Mouse (Mus musculus) midbrain, postnatal 0 days (tissue): ENCODE data around the gene Nav3. TPM values are rescaled to one million over a fixed set of nuclear protein-coding genes. Genes with fewer than 3 reads are reported as not detected.
A peak's percentile ranks its signal among the peaks of the same experiment; 100 is the strongest.

Source experiments
- ATAC-seq: fragments of 200-750 bp; cut with Nextera tagmentation; 2 replicates; pipeline ENCODE4 v1.8.0; 2017; ENCODE audit warnings: moderate number of reproducible peaks, mild to moderate bottlenecking, moderate TSS enrichment, moderate library complexity; ENCODE audit not compliant: low FRiP score
- DNase-seq: peaks from one replicate; pipeline ENCODE4 v3.0.0-alpha.2; 2015; ENCODE audit warnings: low spot score
- H3K27ac ChIP-seq: fragments of 300-500 bp; sonication (generic); 2 replicates; pipeline ENCODE4 v1.5.1; 2014; ENCODE audit warnings: low read depth, mild to moderate bottlenecking, low read length, mixed read lengths
- H3K27me3 ChIP-seq: fragments of 300-500 bp; sonication (generic); 2 replicates; pipeline ENCODE4 v1.6.1; 2014; ENCODE audit warnings: low read length, control low read depth, mixed read lengths; ENCODE audit not compliant: insufficient read depth
- H3K36me3 ChIP-seq: fragments of 300-500 bp; sonication (generic); 2 replicates; pipeline ENCODE4 v1.6.1; 2014; ENCODE audit warnings: low read length, control low read depth, mixed read lengths; ENCODE audit not compliant: insufficient read depth
- H3K4me1 ChIP-seq: fragments of 300-500 bp; sonication (generic); 2 replicates; pipeline ENCODE4 v1.6.1; 2014; ENCODE audit warnings: mild to moderate bottlenecking, control low read depth, antibody characterized with exemption, low read length, mixed read lengths; ENCODE audit not compliant: insufficient read depth
- H3K4me2 ChIP-seq: fragments of 300-500 bp; sonication (generic); 2 replicates; pipeline ENCODE4 v1.6.1; 2014; ENCODE audit warnings: low read depth, mild to moderate bottlenecking, low read length, mixed read lengths; ENCODE audit not compliant: poor library complexity, severe bottlenecking
- H3K4me3 ChIP-seq: fragments of 300-500 bp; sonication (generic); 2 replicates; pipeline ENCODE4 v1.5.1; 2014; ENCODE audit warnings: low read depth, mild to moderate bottlenecking, low read length, moderate library complexity
- H3K9ac ChIP-seq: fragments of 300-500 bp; sonication (generic); replicated peaks from 2 replicates; pipeline ENCODE4 v1.6.1; 2014; ENCODE audit warnings: mild to moderate bottlenecking, low read length, moderate library complexity, mixed read lengths; ENCODE audit not compliant: poor library complexity, severe bottlenecking
- H3K9me3 ChIP-seq: fragments of 300-500 bp; sonication (generic); 2 replicates; pipeline ENCODE4 v1.6.1; 2016; ENCODE audit warnings: low read length, control low read depth
- CTCF ChIP-seq: IDR thresholded peaks from 2 replicates; pipeline ENCODE4 v1.5.1; 2016; ENCODE audit warnings: antibody characterized with exemption, mild to moderate bottlenecking
- WGBS: fragments of 180-500 bp; shearing (Covaris S2); extraction: QIAGEN DNeasy Blood & Tissue Kit; methylation state at CpG from one replicate; pipeline ENCODE4 v1.1.7; 2014; 5-methylcytosine and 5-hydroxymethylcytosine counted together
- polyA plus RNA-seq: library from polyadenylated mRNA; unstranded; fragments of >200 nt; fragmentation: Nextera tagmentation; extraction: Ambion mirVana; gene quantifications from 2 replicates; pipeline ENCODE4 v1.2.1, GENCODE M21; 2015
- total RNA-seq: library from RNA; depleted of rRNA; stranded (reverse); fragments of >200 nt; gene quantifications from 2 replicates; pipeline ENCODE4 v1.2.3, GENCODE M21; 2014

Gene Nav3
- total and polyA plus RNA-seq, 2 experiments from 2014 or later = 18.9 to 121 TPM

GRCm38 (mm10) chr10:110352148-110352547 lies 103.9 kb downstream of the Nav3 start:
- Histone ChIP-seq H3K4me2 (no peak overlapping the region), H3K4me1 (no peaks in the 10 kb centered on the region), H3K36me3 (no peaks in the 10 kb centered on the region), H3K27me3 (no peaks in the 10 kb centered on the region), H3K27ac (no peak overlapping the region), H3K9me3 (no peaks in the 10 kb centered on the region), H3K4me3 (no peak overlapping the region), H3K9ac (no peak overlapping the region)
- DNase-seq = no peak
- no peak for TF ChIP-seq CTCF
- 70% methylated on average over 7 of the region's 7 CpGs for WGBS
- ATAC-seq = no peak

GRCm38 (mm10) chr10:110330030-110330429 lies 126.0 kb downstream of the Nav3 start:
- Histone ChIP-seq H3K4me1 (no peaks in the 10 kb centered on the region), H3K9me3 (no peaks in the 10 kb centered on the region), H3K9ac (no peak overlapping the region), H3K27me3 (no peaks in the 10 kb centered on the region), H3K27ac (no peak overlapping the region), H3K4me2 (no peak overlapping the region), H3K36me3 (no peaks in the 10 kb centered on the region), H3K4me3 (no peak overlapping the region)
- no peak for TF ChIP-seq CTCF
- DNase-seq (no peak), ATAC-seq (no peak)
- 86% methylated on average over 5 of the region's 5 CpGs for WGBS

GRCm38 (mm10) chr10:110329629-110330028 lies 126.4 kb downstream of the Nav3 start:
- no peak overlapping the region for H3K4me2 ChIP-seq
- H3K27ac ChIP-seq = no peak overlapping the region
- ATAC-seq (no peak), DNase-seq (peak; percentile 60)
- no peaks in the 10 kb centered on the region for H3K4me1 ChIP-seq
- H3K36me3 ChIP-seq = no peaks in the 10 kb centered on the region
- no peak overlapping the region for H3K4me3 ChIP-seq
- WGBS = 68% methylated on average over 5 of the region's 5 CpGs
- TF ChIP-seq CTCF = no peak
- H3K9me3 ChIP-seq = no peaks in the 10 kb centered on the region
- no peak overlapping the region for H3K9ac ChIP-seq
- no peaks in the 10 kb centered on the region for H3K27me3 ChIP-seq

- Histone ChIP-seq H3K9ac (no peak overlapping the region), H3K4me1 (no peaks in the 10 kb centered on the region), H3K27ac (no peak overlapping the region), H3K27me3 (no peaks in the 10 kb centered on the region), H3K9me3 (no peaks in the 10 kb centered on the region), H3K4me3 (no peak overlapping the region), H3K4me2 (no peak overlapping the region), H3K36me3 (no peaks in the 10 kb centered on the region)
- WGBS = 51% methylated on average over 6 of the region's 6 CpGs
- no peak for TF ChIP-seq CTCF
- no peak for DNase-seq
- no peak for ATAC-seq
Measured at GRCm38 (mm10) chr10:110322082-110322632, 133.8 kb downstream of the Nav3 start.

GRCm38 (mm10) chr10:110317275-110317674 lies 138.7 kb downstream of the Nav3 start:
- WGBS = 79% methylated on average over 5 of the region's 5 CpGs
- TF ChIP-seq CTCF = no peak
- Histone ChIP-seq H3K36me3 (no peaks in the 10 kb centered on the region), H3K9ac (no peak overlapping the region), H3K4me1 (0 out of 2 replicates have a peak, but pooled peaks cover 2% of the 10 kb centered on the region), H3K27ac (no peak overlapping the region), H3K4me3 (no peak overlapping the region), H3K9me3 (no peaks in the 10 kb centered on the region), H3K4me2 (no peak overlapping the region), H3K27me3 (no peaks in the 10 kb centered on the region)
- no peak for ATAC-seq
- no peak for DNase-seq

GRCm38 (mm10) chr10:110314525-110314924 lies 141.5 kb downstream of the Nav3 start:
- DNase-seq = no peak
- H3K36me3 ChIP-seq = no peaks in the 10 kb centered on the region
- peak; percentile 10; the same call in 1 of the 2 replicates for ATAC-seq
- 0 out of 2 replicates have a peak, but pooled peaks cover 2% of the 10 kb centered on the region for H3K4me1 ChIP-seq
- no peak overlapping the region for H3K27ac ChIP-seq
- H3K4me2 ChIP-seq = no peak overlapping the region
- H3K4me3 ChIP-seq = no peak overlapping the region
- no peak overlapping the region for H3K9ac ChIP-seq
- 40% methylated on average over 5 of the region's 5 CpGs for WGBS
- no peaks in the 10 kb centered on the region for H3K27me3 ChIP-seq
- no peaks in the 10 kb centered on the region for H3K9me3 ChIP-seq
- TF ChIP-seq CTCF = no peak
